Mouse (Mus musculus): ENCODE results near the gene Ccdc93. TPM values are rescaled to one million over a fixed set of nuclear protein-coding genes. Genes with fewer than 3 reads are reported as not detected.

Gene Ccdc93
- polyA plus RNA-seq, 1 experiment from 2014 or later, result 9.3 TPM

GRCm38 (mm10) chr1:121452498-121452897, 21.6 kb downstream of the Ccdc93 start:
- ATAC-seq (ENCODE audit: low read depth), result no peak
- no peak overlapping the region for H3K9ac ChIP-seq
- H3K4me1 ChIP-seq (replicated peaks), result peaks cover 8% of the 10 kb centered on the region; the same call in 1 of the 2 replicates
- no peaks in the 10 kb centered on the region for H3K9me3 ChIP-seq
- H3K36me3 ChIP-seq, result peaks cover 46% of the 10 kb centered on the region
- no peak overlapping the region for H3K4me3 ChIP-seq
- WGBS, result 64% methylated on average over 6 of the region's 6 CpGs
- no peak overlapping the region for H3K27ac ChIP-seq (replicated peaks)
- H3K27me3 ChIP-seq, result no peaks in the 10 kb centered on the region
- no peak overlapping the region for H3K4me2 ChIP-seq

GRCm38 (mm10) chr1:121453053-121453452, 22.2 kb downstream of the Ccdc93 start:
- no peak for ATAC-seq (ENCODE audit: low read depth)
- peaks cover 41% of the 10 kb centered on the region for H3K36me3 ChIP-seq

GRCm38 (mm10) chr1:121454951-121455350, 24.1 kb downstream of the Ccdc93 start:
- H3K27ac ChIP-seq (replicated peaks), result no peak overlapping the region
- H3K27me3 ChIP-seq, result no peaks in the 10 kb centered on the region
- H3K4me3 ChIP-seq, result no peak overlapping the region
- no peak for ATAC-seq (ENCODE audit: low read depth)
- no peaks in the 10 kb centered on the region for H3K9me3 ChIP-seq
- H3K36me3 ChIP-seq, result peaks cover 27% of the 10 kb centered on the region
- no peak overlapping the region for H3K9ac ChIP-seq
- WGBS, result 83% methylated on average over 6 of the region's 6 CpGs
- no peak overlapping the region for H3K4me2 ChIP-seq
- H3K4me1 ChIP-seq (replicated peaks), result peaks cover 8% of the 10 kb centered on the region; the same call in 1 of the 2 replicates

More at GRCm38 (mm10) chr1:121453053-121453452, 22.2 kb downstream of the Ccdc93 start:
- Histone ChIP-seq H3K4me1 (replicated peaks) (peaks cover 8% of the 10 kb centered on the region; the same call in 1 of the 2 replicates), H3K4me2 (no peak overlapping the region), H3K9ac (no peak overlapping the region), H3K4me3 (no peak overlapping the region), H3K9me3 (no peaks in the 10 kb centered on the region), H3K27ac (replicated peaks) (no peak overlapping the region), H3K27me3 (no peaks in the 10 kb centered on the region)
- 87% methylated on average over 4 of the region's 4 CpGs for WGBS

GRCm38 (mm10) chr1:121460077-121460476, 29.2 kb downstream of the Ccdc93 start:
- H3K4me3 ChIP-seq, result no peak overlapping the region
- H3K4me2 ChIP-seq, result no peak overlapping the region
- H3K36me3 ChIP-seq, result peaks cover 51% of the 10 kb centered on the region
- ATAC-seq (ENCODE audit: low read depth), result no peak
- no peaks in the 10 kb centered on the region for H3K4me1 ChIP-seq (replicated peaks)
- H3K9me3 ChIP-seq, result no peaks in the 10 kb centered on the region
- no peaks in the 10 kb centered on the region for H3K27me3 ChIP-seq
- WGBS, result 69% methylated on average over 6 of the region's 6 CpGs
- no peak overlapping the region for H3K27ac ChIP-seq (replicated peaks)
- H3K9ac ChIP-seq, result no peak overlapping the region

GRCm38 (mm10) chr1:121461895-121462294, 31.0 kb downstream of the Ccdc93 start:
- Histone ChIP-seq H3K4me1 (replicated peaks) (no peaks in the 10 kb centered on the region), H3K27me3 (no peaks in the 10 kb centered on the region), H3K27ac (replicated peaks) (no peak overlapping the region), H3K4me3 (no peak overlapping the region), H3K4me2 (no peak overlapping the region), H3K36me3 (peaks cover 42% of the 10 kb centered on the region), H3K9ac (no peak overlapping the region), H3K9me3 (no peaks in the 10 kb centered on the region)
- 91% methylated on average over 7 of the region's 7 CpGs for WGBS
- no peak for ATAC-seq (ENCODE audit: low read depth)

GRCm38 (mm10) chr1:121462643-121463042, 31.8 kb downstream of the Ccdc93 start:
- ATAC-seq (ENCODE audit: low read depth), result no peak
- WGBS, result 82% methylated on average over 1 of the region's 1 CpGs
- H3K4me1 ChIP-seq (replicated peaks), result no peaks in the 10 kb centered on the region

GRCm38 (mm10) chr1:121463806-121464205, 33.0 kb downstream of the Ccdc93 start:
- Histone ChIP-seq H3K4me2 (no peak overlapping the region), H3K9me3 (no peaks in the 10 kb centered on the region), H3K9ac (no peak overlapping the region), H3K27ac (replicated peaks) (no peak overlapping the region), H3K36me3 (peaks cover 40% of the 10 kb centered on the region), H3K27me3 (no peaks in the 10 kb centered on the region), H3K4me3 (no peak overlapping the region), H3K4me1 (replicated peaks) (no peaks in the 10 kb centered on the region)
- 72% methylated on average over 7 of the region's 7 CpGs for WGBS
- no peak for ATAC-seq (ENCODE audit: low read depth)

More at GRCm38 (mm10) chr1:121462643-121463042, 31.8 kb downstream of the Ccdc93 start:
- H3K4me2 ChIP-seq, result no peak overlapping the region
- H3K27ac ChIP-seq (replicated peaks), result no peak overlapping the region
- no peaks in the 10 kb centered on the region for H3K9me3 ChIP-seq
- peaks cover 41% of the 10 kb centered on the region for H3K36me3 ChIP-seq
- H3K4me3 ChIP-seq, result no peak overlapping the region
- H3K9ac ChIP-seq, result no peak overlapping the region
- H3K27me3 ChIP-seq, result no peaks in the 10 kb centered on the region

GRCm38 (mm10) chr1:121466276-121466675, 35.4 kb downstream of the Ccdc93 start:
- no peak overlapping the region for H3K27ac ChIP-seq (replicated peaks)
- H3K4me3 ChIP-seq, result no peak overlapping the region
- H3K36me3 ChIP-seq, result peaks cover 53% of the 10 kb centered on the region
- no peak overlapping the region for H3K9ac ChIP-seq
- H3K4me1 ChIP-seq (replicated peaks), result no peaks in the 10 kb centered on the region
- no peak for ATAC-seq (ENCODE audit: low read depth)
- WGBS, result 81% methylated on average over 3 of the region's 3 CpGs
- H3K9me3 ChIP-seq, result no peaks in the 10 kb centered on the region
- H3K27me3 ChIP-seq, result no peaks in the 10 kb centered on the region
- no peak overlapping the region for H3K4me2 ChIP-seq

GRCm38 (mm10) chr1:121468271-121468670, 37.4 kb downstream of the Ccdc93 start:
- ATAC-seq (ENCODE audit: low read depth), result no peak
- peaks cover 38% of the 10 kb centered on the region for H3K36me3 ChIP-seq
- H3K4me3 ChIP-seq, result no peak overlapping the region
- no peaks in the 10 kb centered on the region for H3K27me3 ChIP-seq
- H3K4me1 ChIP-seq (replicated peaks), result no peaks in the 10 kb centered on the region
- no peak overlapping the region for H3K27ac ChIP-seq (replicated peaks)
- H3K4me2 ChIP-seq, result no peak overlapping the region
- H3K9ac ChIP-seq, result no peak overlapping the region
- WGBS, result 72% methylated on average over 2 of the region's 2 CpGs
- no peaks in the 10 kb centered on the region for H3K9me3 ChIP-seq

GRCm38 (mm10) chr1:121471503-121471902, 40.7 kb downstream of the Ccdc93 start:
- H3K4me2 ChIP-seq, result no peak overlapping the region
- H3K9ac ChIP-seq, result no peak overlapping the region
- ATAC-seq (ENCODE audit: low read depth), result no peak
- no peaks in the 10 kb centered on the region for H3K9me3 ChIP-seq
- no peak overlapping the region for H3K4me3 ChIP-seq
- WGBS, result 86% methylated on average over 5 of the region's 5 CpGs
- H3K4me1 ChIP-seq (replicated peaks), result no peaks in the 10 kb centered on the region
- H3K27ac ChIP-seq (replicated peaks), result no peak overlapping the region
- no peaks in the 10 kb centered on the region for H3K27me3 ChIP-seq
- H3K36me3 ChIP-seq, result peaks cover 36% of the 10 kb centered on the region

GRCm38 (mm10) chr1:121477716-121478115, 46.9 kb downstream of the Ccdc93 start:
- Histone ChIP-seq H3K9me3 (no peaks in the 10 kb centered on the region), H3K4me1 (replicated peaks) (no peaks in the 10 kb centered on the region), H3K9ac (no peak overlapping the region), H3K4me2 (no peak overlapping the region), H3K4me3 (no peak overlapping the region), H3K27ac (replicated peaks) (no peak overlapping the region), H3K36me3 (peaks cover 65% of the 10 kb centered on the region), H3K27me3 (no peaks in the 10 kb centered on the region)
- 95% methylated on average over 5 of the region's 5 CpGs for WGBS
- ATAC-seq (ENCODE audit: low read depth), result no peak

GRCm38 (mm10) chr1:121478284-121478980, 47.6 kb downstream of the Ccdc93 start:
- no peak for ATAC-seq (ENCODE audit: low read depth)
- no peaks in the 10 kb centered on the region for H3K4me1 ChIP-seq (replicated peaks)
- no peak overlapping the region for H3K4me3 ChIP-seq
- H3K9ac ChIP-seq, result no peak overlapping the region
- H3K27me3 ChIP-seq, result no peaks in the 10 kb centered on the region
- H3K4me2 ChIP-seq, result no peak overlapping the region
- no peaks in the 10 kb centered on the region for H3K9me3 ChIP-seq
- peaks cover 72% of the 10 kb centered on the region for H3K36me3 ChIP-seq
- 91% methylated on average over 12 of the region's 12 CpGs for WGBS
- no peak overlapping the region for H3K27ac ChIP-seq (replicated peaks)

- no peak overlapping the region for H3K27ac ChIP-seq (replicated peaks)
- no peak for ATAC-seq (ENCODE audit: low read depth)
- H3K36me3 ChIP-seq, result peaks cover 73% of the 10 kb centered on the region
- H3K4me3 ChIP-seq, result no peak overlapping the region
- no peak overlapping the region for H3K9ac ChIP-seq
- no peaks in the 10 kb centered on the region for H3K27me3 ChIP-seq
- H3K4me1 ChIP-seq (replicated peaks), result no peaks in the 10 kb centered on the region
- WGBS, result 92% methylated on average over 5 of the region's 5 CpGs
- no peak overlapping the region for H3K4me2 ChIP-seq
- H3K9me3 ChIP-seq, result no peaks in the 10 kb centered on the region
Measured at GRCm38 (mm10) chr1:121479403-121479802, 48.6 kb downstream of the Ccdc93 start.

Data from neural tube, embryonic 13.5 days (tissue).